Mouse (Mus musculus): ENCODE measurements at regions not wholly inside any gene's neighbourhood (a gene's known extent, or its start where the extent isn't known, plus 50 kb on each side); places are given as distances from the start of the nearest gene placed in this dataset.
A peak's percentile ranks its signal among the peaks of the same experiment; 100 is the strongest.

DNA sequence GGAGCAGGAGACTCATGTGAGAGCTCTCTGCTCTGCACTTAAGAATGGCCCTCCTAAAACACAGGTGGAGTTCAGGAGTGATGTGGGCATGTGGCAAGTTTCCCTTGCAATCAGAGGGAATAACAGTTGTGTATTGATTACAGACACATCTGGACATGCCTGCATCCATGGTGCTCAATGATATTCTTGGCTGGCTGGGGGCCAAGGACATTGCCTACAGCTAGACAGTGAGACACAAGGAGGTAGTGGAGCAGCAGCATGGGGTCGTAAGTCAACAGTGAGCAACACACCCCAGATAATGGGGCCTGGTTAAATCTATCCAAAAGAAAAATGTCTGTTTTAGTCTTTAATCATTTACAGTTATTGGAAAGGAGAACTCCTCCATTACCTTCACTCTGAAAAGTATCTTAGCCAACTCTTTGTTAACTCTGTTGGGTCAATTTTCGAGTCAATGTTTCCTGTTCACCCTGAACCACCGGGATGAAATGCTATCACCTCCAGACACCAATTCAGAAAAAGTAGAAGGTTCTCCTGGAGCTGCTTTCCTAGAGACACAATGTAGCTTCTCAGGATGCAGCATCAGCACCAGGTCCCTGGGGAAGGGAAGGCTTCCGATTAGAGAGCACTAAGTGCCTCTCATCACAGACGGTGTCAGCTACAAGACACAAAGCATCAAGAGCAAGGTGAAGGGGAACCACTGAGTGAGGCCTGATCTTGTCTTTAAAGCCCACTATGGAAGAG, 61.1 kb upstream of the Gm11983 start:
- Histone ChIP-seq H3K27ac (ENCODE audit: low read depth) (no peak overlapping the region), H3K9ac (replicated peaks) (no peak overlapping the region), H3K9me3 (ENCODE audit: low read length) (no peaks in the 10 kb centered on the region), H3K4me3 (ENCODE audit: low read depth, low read length) (no peak overlapping the region), H3K27me3 (ENCODE audit: insufficient read depth, low read length) (no peaks in the 10 kb centered on the region), H3K4me1 (ENCODE audit: insufficient read depth) (0 out of 2 replicates have a peak, but pooled peaks cover 5% of the 10 kb centered on the region), H3K4me2 (ENCODE audit: low read depth, low read length) (no peak overlapping the region), H3K36me3 (replicated peaks; ENCODE audit: insufficient read depth, low read length) (no peaks in the 10 kb centered on the region)
- no peak for DNase-seq
- TF ChIP-seq CTCF (IDR thresholded peaks at IDR 0.05; ENCODE audit: low read depth), result no peak
- no peak for TF ChIP-seq EP300 (IDR thresholded peaks at IDR 0.05; ENCODE audit: low read depth)
- 73% methylated on average over 5 of the region's 5 CpGs for WGBS (ENCODE audit: insufficient replicate concordance)
- ATAC-seq, result no peak

- Histone ChIP-seq H3K4me1 (ENCODE audit: insufficient read depth) (0 out of 2 replicates have a peak, but pooled peaks cover 5% of the 10 kb centered on the region), H3K36me3 (replicated peaks; ENCODE audit: insufficient read depth, low read length) (no peaks in the 10 kb centered on the region), H3K4me2 (ENCODE audit: low read depth, low read length) (0 out of 2 replicates have a peak overlapping the region, but pooled peaks have one; percentile 0), H3K9ac (replicated peaks) (no peak overlapping the region), H3K4me3 (ENCODE audit: low read depth, low read length) (no peak overlapping the region), H3K27me3 (ENCODE audit: insufficient read depth, low read length) (no peaks in the 10 kb centered on the region), H3K9me3 (ENCODE audit: low read length) (no peaks in the 10 kb centered on the region), H3K27ac (ENCODE audit: low read depth) (no peak overlapping the region)
- TF ChIP-seq CTCF (IDR thresholded peaks at IDR 0.05; ENCODE audit: low read depth) (no peak), EP300 (IDR thresholded peaks at IDR 0.05; ENCODE audit: low read depth) (no peak)
- no peak for ATAC-seq
- no peak for DNase-seq
- 51% methylated on average over 8 of the region's 8 CpGs for WGBS (ENCODE audit: insufficient replicate concordance)
Measured at GRCm38 (mm10) chr11:6895786-6896093, 58.3 kb upstream of the Gm11983 start.

DNA sequence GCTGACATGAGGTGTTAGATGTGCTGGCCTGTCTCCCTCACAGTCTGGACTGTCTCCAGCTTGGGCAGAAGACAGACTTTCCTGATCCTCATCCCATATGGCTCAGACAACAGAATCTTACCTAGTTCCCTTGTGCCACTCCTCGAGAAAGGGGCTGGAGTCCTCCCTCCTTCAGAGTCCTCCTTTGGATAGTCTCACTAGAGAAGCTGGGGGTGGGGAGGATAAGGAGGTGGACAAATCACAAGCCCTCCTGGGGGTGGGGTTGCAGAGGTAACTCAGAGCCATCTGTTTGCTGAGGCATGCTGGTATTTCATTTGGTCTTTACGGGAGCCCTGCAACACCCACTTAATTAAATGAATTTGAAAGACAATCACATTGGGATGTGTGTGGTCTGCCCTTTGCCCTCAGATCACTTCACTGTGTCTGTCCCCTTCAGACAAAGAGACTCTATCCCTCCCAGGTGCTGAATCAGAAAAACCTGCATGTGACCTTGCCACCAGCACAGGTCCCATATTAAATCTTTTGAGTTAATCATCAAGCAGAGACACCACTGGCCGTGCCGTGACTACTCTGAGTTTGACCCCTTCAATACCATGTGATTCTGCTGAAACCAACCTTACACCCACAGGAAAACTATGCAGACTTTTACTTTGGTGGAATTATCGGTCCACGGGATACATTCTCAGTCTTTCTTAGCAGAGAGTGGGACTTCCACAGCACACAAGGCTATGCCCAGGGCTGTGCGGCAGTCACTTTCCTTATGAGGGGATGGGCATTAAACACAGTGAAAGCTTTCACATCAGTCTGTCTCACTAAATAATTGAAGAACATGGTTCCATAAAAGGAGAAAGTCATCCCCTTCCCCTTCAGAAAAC, 57.7 kb upstream of the Gm11983 start:
- H3K4me1 ChIP-seq (ENCODE audit: insufficient read depth), result 0 out of 2 replicates have a peak, but pooled peaks cover 5% of the 10 kb centered on the region
- H3K27me3 ChIP-seq (ENCODE audit: insufficient read depth, low read length), result no peaks in the 10 kb centered on the region
- WGBS (ENCODE audit: insufficient replicate concordance), result 42% methylated on average over 7 of the region's 7 CpGs
- H3K9ac ChIP-seq (replicated peaks), result no peak overlapping the region
- H3K27ac ChIP-seq (ENCODE audit: low read depth), result no peak overlapping the region
- H3K4me3 ChIP-seq (ENCODE audit: low read depth, low read length), result no peak overlapping the region
- DNase-seq (no peak), ATAC-seq (peak; percentile 49; the same call in 1 of the 2 replicates)
- no peaks in the 10 kb centered on the region for H3K36me3 ChIP-seq (replicated peaks; ENCODE audit: insufficient read depth, low read length)
- 0 out of 2 replicates have a peak overlapping the region, but pooled peaks have one; percentile 0 for H3K4me2 ChIP-seq (ENCODE audit: low read depth, low read length)
- H3K9me3 ChIP-seq (ENCODE audit: low read length), result no peaks in the 10 kb centered on the region
- TF ChIP-seq CTCF (IDR thresholded peaks at IDR 0.05; ENCODE audit: low read depth) (no peak), EP300 (IDR thresholded peaks at IDR 0.05; ENCODE audit: low read depth) (no peak)

- Histone ChIP-seq H3K4me2 (ENCODE audit: low read depth, low read length) (no peak overlapping the region), H3K9ac (replicated peaks) (no peak overlapping the region), H3K27me3 (ENCODE audit: insufficient read depth, low read length) (no peaks in the 10 kb centered on the region), H3K27ac (ENCODE audit: low read depth) (no peak overlapping the region), H3K36me3 (replicated peaks; ENCODE audit: insufficient read depth, low read length) (no peaks in the 10 kb centered on the region), H3K4me1 (ENCODE audit: insufficient read depth) (0 out of 2 replicates have a peak, but pooled peaks cover 5% of the 10 kb centered on the region), H3K9me3 (ENCODE audit: low read length) (no peaks in the 10 kb centered on the region), H3K4me3 (ENCODE audit: low read depth, low read length) (no peak overlapping the region)
- WGBS (ENCODE audit: insufficient replicate concordance), result 74% methylated on average over 1 of the region's 1 CpGs
- DNase-seq (no peak), ATAC-seq (no peak)
- TF ChIP-seq CTCF (IDR thresholded peaks at IDR 0.05; ENCODE audit: low read depth) (no peak), EP300 (IDR thresholded peaks at IDR 0.05; ENCODE audit: low read depth) (no peak)
Measured at GRCm38 (mm10) chr11:6893734-6894133, 56.3 kb upstream of the Gm11983 start.

DNA sequence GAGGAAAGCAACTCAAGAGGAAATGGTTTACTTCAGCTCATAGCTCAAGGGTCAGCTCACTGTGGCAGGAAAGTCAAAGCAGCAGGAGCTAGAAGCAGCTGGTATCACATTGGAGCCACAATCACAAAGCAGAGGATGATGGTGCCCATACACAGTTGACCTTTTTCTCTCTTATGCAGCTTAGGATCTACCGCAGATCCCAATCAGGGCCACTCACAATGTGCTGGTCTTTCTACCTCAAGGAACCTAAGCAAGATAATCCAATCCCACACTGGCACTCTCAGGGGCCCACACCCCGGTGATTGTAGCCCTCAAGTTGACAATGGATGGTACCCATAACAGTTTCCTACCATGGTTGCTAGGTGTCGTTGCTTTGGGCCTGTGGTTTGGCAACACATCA, 55.6 kb upstream of the Gm11983 start:
- TF ChIP-seq EP300 (IDR thresholded peaks at IDR 0.05; ENCODE audit: low read depth), result no peak
- Histone ChIP-seq H3K27me3 (ENCODE audit: insufficient read depth, low read length) (no peaks in the 10 kb centered on the region), H3K36me3 (replicated peaks; ENCODE audit: insufficient read depth, low read length) (no peaks in the 10 kb centered on the region), H3K9ac (replicated peaks) (no peak overlapping the region), H3K9me3 (ENCODE audit: low read length) (no peaks in the 10 kb centered on the region), H3K4me2 (ENCODE audit: low read depth, low read length) (no peak overlapping the region), H3K4me3 (ENCODE audit: low read depth, low read length) (no peak overlapping the region), H3K4me1 (ENCODE audit: insufficient read depth) (0 out of 2 replicates have a peak, but pooled peaks cover 5% of the 10 kb centered on the region), H3K27ac (ENCODE audit: low read depth) (no peak overlapping the region)
- ATAC-seq (no peak), DNase-seq (no peak)
- 72% methylated on average over 3 of the region's 3 CpGs for WGBS (ENCODE audit: insufficient replicate concordance)

DNA sequence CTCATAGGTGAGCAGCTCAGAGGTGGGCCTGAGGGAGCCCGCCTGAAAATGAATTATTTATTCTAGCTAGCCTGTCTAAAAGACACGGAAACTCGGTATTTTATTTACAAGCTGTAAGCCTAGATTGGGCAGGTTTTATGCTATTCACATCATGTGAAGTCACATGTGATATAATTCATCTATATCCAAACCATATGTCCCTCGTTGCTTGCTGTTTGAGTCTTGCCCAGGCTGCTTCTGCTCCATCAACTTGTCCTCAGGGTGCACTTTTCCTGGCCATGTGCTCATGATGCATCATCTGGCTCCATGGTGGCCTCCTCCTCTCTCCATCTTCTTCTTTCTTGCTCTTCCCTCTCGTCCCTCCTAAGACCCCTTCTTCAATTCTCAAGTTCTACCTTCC, 53.0 kb upstream of the Gm11983 start:
- no peaks in the 10 kb centered on the region for H3K9me3 ChIP-seq (ENCODE audit: low read length)
- no peak for ATAC-seq
- TF ChIP-seq CTCF (IDR thresholded peaks at IDR 0.05; ENCODE audit: low read depth) (no peak), EP300 (IDR thresholded peaks at IDR 0.05; ENCODE audit: low read depth) (no peak)
- no peak overlapping the region for H3K4me2 ChIP-seq (ENCODE audit: low read depth, low read length)
- H3K4me3 ChIP-seq (ENCODE audit: low read depth, low read length), result no peak overlapping the region
- 80% methylated on average over 5 of the region's 5 CpGs for WGBS (ENCODE audit: insufficient replicate concordance)
- H3K36me3 ChIP-seq (replicated peaks; ENCODE audit: insufficient read depth, low read length), result no peaks in the 10 kb centered on the region
- no peaks in the 10 kb centered on the region for H3K27me3 ChIP-seq (ENCODE audit: insufficient read depth, low read length)
- H3K9ac ChIP-seq (replicated peaks), result no peak overlapping the region
- no peak overlapping the region for H3K27ac ChIP-seq (ENCODE audit: low read depth)
- 0 out of 2 replicates have a peak, but pooled peaks cover 5% of the 10 kb centered on the region for H3K4me1 ChIP-seq (ENCODE audit: insufficient read depth)
- DNase-seq, result no peak

Measured in liver, postnatal 0 days (tissue).